ENCODE assay signal across 1 mouse cellular context in genomic region chr17:80513766-80514165, GRCm38 (mm10).
TF ChIP-seq lines count a peak whose summit lies in the region.

No protein-coding gene starts in this region.

TF ChIP-seq in MEL, 35 proteins besides CTCF, POLR2A, EP300 and RAD21 (continued from another document):
- TF ChIP-seq MAFK (IDR thresholded peaks at IDR 0.05; ENCODE audit: borderline replicate concordance, low read depth, low read length) (no peak), GABPA (IDR thresholded peaks at IDR 0.05; ENCODE audit: low read depth, low read length) (no peak), HCFC1 (IDR thresholded peaks at IDR 0.05; ENCODE audit: low read depth, low read length) (no peak), MXI1 (IDR thresholded peaks at IDR 0.05; ENCODE audit: low read depth, low read length) (no peak), MYB (IDR thresholded peaks at IDR 0.05; ENCODE audit: low read depth, low read length) (no peak), GATA1 (IDR thresholded peaks at IDR 0.05; ENCODE audit: low read depth, low read length) (peak; percentile 51; the same call in 1 of the 2 replicates)
